Mouse (Mus musculus): ENCODE measurements around the gene Snca.

Snca gene

DNA sequence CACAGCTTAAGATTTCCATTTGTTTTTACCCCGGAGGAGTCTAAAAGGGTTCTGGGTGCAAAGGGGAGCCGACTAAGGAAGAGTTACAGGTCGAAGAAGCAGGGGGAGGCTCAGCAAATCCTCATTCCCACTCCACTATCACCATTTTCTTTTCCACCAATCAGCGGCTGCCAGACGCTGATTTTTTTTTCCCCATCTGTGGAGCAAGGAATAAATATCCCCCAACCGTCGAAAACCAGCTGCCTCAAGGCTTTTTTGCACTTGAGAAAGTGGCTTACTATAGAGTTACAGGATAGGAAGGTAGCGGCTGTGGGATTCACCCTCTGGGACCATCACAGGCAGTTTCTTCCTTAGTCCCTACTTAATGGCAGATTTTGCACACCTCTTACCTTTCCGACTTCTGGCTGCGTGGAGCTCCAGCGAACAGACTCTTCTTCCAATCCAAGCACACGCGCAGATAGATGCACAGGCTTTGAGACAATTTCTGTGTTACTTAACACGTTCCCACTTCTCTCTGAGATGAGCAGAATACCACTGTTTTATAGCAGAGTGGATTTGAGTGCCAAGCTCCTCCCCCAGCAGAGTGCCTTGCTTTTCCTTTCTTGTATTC, at the start of gene Snca:
Gene Snca, minus strand, starts transcription at position 574 of the 610 bp plus-strand sequence.
- no peak for DNase-seq

DNA sequence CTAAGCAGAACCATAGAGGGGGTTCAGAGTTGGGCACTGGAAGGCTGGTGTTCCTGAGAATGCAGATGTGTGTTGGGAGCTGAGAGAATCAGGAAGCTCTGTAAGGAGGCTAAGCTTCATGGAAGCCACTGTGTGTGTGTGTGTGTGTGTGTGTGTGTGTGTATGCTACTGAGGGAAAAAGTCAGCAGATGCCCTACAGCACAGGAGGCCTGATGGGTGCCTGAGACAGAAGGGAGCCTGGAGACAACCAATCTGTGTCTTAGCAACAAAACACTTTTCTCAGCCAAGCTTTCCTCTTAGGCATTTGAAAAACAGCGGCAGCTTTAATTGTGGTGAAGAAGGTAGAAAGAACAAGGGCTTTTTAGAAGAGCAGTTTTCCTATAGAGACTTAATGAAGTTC, 40.5 kb upstream of the Snca start:
- DNase-seq, result no peak

DNA sequence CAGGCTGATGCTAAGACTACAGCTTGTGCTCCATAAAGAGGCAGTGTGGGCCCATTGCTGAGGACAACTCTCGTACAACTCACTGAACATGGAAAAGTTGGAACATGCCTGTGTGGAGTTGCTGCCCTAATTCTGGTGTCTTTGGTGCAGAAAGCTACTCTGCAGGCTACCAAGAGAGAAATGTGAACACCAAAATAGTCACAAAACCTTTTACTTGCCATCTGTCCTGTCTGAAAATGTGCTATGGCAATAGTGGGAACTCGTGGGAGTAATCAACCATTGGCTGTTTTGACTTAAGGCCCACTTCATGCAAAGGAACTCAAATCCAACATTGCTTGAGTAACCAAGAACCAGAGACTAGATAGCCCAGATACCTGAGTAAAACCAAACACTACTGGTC, 26.9 kb upstream of the Snca start:
- DNase-seq, result no peak

DNA sequence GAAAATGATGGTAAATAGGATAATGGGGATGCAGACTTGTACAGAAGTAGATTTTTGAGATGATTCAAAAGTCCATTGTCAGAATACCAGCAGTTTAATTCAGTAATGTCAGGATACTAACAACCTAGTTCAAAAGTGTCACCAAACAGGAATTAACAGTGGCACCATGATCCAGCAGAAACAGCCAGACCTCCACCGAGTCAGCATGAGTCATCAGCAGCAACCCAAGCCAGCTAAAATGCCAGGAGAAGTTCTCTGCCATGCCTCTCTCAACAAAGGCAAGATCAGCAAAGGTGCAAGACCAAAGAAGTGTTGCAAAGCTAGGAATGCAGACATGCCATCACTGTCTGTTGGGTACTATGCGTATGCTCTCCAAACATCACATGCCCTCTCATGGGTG, 22.0 kb upstream of the Snca start:
- no peak for DNase-seq

DNA sequence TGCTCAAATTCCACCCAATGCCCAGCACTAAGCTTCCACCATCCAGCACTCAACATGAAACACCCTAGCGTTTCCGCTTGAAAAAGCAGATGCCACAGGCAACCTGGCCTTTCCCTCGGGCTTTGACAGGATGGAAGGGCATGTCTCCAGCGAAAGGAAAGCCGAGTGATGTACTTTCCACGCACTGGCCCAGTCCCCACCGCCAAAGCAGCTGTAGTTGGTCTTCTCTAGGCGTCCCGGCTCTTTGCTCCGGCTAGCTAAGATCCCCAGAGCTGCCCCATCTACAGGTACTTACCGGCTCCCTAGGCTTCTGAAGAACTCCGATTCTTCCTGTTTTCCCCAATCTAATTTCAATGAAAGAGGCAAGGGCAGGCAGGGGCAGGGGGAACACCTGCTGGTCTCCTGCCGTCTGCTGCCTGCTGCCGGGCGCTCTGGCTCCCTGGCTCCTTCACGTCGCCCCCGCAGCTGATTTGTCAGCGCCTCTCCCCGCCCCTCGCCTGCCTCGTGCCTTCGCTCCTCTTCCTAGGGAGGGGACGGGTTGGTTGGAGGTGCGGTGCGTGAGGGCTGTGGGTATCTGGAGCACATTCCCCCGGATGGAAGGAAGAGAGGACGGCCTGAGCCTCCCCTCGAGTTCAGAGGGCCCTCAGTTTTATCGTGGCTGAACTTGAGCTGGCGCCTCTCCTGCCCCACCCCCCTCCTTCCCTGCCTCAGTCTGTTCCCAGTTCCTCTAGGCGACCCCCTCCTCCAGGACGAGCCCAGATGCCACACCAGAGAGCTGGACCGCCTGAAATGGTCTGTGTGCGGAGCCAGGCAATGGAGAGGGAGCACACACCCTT, 1.0 kb downstream of the Snca start:
- DNase-seq, result peak; percentile 15

DNA sequence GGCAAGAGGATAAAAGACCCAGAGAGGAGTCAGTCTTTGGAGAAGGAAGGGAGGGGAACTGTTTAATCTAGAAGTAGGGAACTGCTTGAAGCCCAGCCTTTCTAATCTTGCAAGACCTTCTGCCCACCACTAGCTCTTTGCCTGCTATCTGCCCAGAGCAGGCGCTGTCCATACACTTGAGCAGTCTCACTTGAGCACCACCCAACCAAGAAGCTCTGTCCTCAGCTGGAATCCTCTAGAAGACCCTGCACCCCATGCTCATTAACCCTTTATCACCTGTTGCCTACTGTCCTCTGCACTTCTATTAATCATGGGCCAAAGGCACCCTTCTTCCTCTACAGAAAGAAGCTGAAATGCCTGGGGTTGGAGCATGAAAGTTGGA, 1.6 kb downstream of the Snca start:
- no peak for DNase-seq

DNA sequence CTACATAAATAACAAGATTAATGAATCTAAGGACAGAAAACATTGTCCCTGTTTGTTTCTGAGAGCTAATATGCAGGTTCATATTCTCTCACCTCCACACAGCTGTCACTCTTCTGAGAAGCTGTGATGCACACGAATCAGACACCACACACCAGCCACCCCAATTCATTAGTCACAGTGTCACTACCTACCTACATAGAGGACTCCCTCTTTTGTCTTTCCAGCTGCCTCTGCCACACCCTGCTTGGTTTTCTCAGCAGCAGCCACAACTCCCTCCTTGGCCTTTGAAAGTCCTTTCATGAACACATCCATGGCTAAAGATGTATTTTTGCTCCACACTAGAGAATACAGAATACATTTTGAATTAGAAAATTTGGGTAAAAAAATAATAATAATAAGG, 2.4 kb downstream of the Snca start:
- no peak for DNase-seq

DNA sequence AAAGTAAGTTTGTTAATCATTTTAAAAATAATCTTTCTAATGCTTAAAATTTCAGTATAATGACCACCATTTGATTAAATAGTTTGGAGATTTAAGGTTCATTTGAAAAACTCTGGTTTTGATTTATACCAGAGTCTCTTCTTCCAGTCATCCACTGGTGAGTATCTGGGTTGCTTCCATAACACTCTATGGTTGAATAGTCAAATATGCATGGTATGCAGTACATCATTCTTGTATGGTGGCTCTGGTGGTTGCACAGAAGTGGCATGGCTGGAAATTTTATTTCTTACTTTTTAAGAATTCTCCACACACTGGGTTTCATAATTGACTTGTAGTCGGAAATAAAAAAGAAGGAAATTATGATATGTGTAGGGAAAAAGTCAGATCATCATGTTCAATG, 10.4 kb downstream of the Snca start:
- DNase-seq, result no peak

DNA sequence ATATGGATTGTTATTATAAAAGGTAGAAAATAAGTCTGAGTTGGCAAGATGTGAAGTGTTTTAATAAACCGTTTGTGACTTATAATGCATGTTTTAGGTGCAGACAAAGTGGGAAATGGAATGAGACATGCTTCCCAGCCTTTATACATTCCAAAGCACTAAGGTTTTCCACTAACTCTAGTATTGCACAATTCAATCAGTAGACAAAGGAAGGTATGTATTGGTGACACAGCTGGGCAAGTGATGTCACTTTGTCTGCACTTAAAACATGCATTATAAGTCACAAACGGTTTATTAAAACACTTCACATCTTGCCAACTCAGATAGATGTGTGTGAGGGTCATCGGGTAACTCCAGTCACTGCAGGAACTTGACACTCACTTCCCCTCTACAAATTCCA, 16.1 kb downstream of the Snca start:
- no peak for DNase-seq

DNA sequence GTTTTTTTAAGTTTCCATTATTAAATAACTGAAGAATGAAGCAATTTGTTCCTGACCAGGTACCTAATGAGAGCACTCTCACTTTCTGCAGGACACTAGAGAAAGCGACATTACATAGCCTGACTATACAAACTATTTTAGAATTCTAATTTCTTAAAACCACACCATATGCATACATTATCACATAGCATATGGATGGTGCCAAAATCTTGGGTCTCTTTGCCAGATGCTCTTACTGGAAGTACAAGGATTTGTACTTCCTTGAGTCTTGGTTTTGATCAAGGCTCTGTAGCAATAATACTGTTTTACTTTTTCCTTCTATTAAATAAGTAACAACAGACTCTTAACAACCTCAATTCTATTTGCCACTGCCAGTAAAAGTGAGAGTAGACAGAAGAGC, 31.4 kb downstream of the Snca start:
- no peak for DNase-seq

DNA sequence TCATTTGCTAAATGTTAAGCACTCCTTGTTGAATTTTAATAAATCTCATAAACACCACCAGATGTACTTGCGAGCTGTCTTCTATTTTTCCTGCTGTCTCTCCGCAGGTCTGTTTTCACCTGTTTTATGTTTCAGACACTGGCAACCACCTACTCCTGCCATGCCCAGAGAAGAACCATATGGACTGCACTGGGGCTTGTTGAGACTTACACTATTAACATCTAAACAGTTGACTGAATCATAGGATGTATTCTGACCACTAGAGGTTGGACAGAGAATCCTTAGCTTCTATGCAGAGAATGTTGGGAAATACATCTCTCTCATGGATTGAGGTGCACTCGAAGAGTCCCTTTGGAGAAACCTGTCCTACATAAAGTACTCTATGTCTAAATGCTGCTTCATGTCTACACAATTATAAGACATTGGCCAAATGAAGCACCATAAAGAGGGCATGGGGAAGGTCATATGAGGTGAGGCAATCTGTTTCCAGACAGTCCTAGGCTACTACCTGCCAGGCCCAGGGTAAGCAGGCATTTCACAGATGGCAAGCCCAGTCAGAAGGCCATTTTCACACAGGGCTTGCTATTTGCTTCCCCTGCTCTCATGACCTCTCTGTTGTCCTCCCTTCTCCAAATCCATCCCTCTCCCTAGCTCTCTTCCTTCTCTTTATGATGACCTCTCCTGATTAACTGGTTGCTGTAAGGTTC, 35.8 kb downstream of the Snca start:
- DNase-seq, result no peak

DNA sequence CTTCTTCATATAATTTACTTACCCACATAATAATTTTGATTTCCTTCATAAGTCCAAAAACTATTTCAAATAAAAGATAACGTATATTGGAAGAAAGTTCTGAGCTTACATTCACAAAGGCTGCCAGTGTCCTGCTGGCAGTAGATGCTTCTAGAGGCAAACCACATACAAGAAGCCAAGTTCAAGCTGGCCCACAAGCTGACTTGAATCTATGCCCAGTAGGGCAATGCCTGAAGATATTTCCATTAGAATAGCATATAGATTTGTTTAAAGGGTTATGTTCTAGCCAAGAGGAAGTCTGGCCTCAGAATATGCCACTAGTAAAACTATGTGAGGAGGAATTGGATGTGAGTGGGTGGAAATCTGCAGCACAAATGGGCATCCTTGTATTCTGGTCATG, 42.7 kb downstream of the Snca start:
- DNase-seq, result no peak

DNA sequence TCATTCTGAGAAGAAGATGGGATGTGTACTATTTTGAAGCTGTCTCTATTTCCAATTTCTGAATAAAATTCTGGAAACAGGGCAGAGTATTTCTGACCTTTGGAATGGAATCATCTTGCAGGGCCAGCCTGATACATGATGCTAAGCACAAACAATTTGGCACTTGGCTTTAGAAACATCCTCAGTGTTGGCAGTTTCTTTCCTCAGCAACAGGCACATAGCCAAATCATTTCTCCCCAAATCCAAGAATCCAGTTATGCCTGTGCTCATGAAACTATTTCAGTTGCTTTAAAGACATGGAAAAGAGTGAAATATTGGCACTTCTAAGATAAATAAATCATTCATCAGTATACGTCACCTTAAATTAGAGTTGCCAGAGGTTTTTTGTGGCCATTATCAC, 57.8 kb downstream of the Snca start:
- DNase-seq, result no peak

DNA sequence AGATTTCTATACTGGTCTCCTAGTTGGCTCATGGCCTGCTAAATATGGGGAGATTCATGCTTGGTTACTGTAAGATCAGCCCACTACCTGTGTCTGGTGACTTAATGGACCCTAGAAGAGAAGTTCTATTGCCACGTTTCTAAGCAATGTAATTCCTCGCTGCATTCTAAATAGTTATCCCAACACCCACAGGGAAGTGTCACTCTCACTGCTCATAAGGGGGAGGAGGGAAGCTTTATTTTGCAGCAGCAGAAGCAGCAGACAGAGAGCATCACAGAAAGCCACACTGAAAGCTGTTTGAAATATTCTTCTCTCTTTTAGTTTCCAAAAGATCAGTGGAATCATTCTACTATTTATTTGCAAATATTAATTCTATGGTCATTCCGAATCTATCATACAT, 64.0 kb downstream of the Snca start:
- no peak for DNase-seq

DNA sequence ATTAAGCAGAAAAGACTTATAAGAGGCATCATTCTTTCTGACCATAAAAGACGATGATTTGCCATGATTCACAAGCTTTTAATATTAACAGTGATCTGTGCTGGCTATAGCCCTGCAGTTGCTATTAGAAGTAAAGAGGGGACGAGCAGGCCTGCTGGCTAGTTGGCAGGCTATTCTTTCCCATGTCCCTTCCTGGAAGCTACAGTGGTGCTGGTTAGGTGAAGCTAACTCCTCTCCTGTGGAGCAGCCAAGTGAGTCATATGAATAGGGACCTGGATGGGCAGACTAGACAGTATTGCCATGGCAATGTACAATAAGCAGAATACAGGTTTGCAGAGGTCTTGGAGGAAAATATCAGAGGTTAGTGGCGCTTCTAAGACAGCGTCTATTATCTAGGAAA, 66.8 kb downstream of the Snca start:
- no peak for DNase-seq

DNA sequence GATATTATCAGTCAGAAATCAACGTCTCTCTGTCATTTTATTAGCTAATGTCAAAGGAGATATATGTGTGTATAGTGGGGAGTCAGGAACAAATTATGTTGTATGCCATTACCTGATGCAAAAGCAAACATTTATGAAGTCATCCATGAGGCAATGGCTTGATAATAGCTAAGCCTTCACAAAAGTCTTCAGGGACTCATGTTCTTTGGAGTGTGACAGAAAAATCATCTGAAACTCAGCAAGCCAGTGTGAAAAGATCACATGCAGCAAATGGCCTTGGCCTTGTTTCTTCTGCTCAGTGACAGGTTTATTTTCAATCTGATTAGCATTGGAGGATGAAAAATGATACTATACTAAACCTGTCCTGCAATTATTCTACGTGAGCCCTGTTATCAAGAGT, 67.9 kb downstream of the Snca start:
- DNase-seq, result no peak

DNA sequence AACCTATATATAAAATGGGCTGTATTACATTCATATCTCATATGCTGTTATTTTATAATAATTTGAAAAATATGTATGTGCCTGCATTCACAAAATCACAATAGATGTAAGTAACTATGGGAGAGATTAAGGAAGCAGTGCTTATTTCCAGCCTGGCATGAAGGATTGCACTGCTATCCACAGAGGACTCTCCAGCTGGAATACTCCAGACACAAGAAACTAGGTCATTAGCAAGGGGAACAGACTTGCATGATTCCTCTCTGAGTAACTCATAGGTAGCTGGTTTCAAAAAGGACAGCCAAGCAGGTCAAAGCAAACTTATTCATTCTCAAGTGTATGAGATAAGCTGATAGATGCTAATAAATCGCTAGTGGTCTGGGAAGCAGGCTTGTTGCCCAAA, 74.7 kb downstream of the Snca start:
- no peak for DNase-seq

DNA sequence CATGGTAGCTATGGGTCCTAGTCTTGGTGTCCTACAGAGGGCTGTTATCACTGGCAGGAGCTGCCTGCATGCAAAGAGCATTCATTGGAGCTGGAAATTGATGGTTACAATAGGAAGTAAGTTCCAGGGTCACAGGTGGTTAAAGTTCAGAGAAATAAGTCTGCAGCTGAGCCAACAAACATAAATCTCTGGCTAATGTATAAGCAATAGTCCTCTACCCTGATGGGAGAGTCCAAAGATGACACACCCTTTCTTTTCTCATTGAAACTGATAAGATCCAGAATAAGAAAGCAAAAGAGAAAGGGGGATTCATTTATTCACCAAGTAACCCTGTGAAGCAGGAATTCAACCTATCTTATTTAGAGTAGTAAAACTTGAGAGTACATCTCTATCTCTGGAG, 83.7 kb downstream of the Snca start:
- no peak for DNase-seq

DNA sequence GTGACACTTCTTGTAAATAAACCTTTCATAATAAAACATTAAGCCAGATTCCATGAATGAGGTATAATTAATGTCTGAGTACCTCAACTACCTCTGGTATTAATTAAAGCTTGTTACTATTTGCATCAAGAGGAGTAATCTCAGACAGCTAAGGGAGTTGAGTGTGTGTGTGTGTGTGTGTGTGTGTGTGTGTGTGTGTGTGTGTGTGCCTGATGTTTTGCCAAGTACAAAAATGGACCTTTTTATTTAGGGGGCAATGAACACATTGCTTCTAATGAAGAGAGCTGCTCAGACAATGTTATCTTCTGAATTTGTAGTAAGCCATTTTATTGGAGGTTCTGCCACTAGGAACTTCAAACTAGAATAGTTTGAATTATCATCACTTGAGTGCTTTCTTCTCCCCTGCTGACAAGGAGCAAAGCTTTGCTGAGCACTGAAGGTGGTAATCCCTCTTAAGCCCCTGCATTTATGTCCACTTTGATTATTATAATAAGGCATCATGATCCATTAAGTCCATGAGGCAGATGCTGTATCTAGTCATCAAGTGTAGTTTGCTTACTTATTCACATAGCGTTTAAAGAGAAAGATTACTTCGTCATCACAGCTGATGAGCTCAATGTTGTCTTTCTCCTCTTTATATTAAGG, 88.1 kb downstream of the Snca start:
- no peak for DNase-seq

DNA sequence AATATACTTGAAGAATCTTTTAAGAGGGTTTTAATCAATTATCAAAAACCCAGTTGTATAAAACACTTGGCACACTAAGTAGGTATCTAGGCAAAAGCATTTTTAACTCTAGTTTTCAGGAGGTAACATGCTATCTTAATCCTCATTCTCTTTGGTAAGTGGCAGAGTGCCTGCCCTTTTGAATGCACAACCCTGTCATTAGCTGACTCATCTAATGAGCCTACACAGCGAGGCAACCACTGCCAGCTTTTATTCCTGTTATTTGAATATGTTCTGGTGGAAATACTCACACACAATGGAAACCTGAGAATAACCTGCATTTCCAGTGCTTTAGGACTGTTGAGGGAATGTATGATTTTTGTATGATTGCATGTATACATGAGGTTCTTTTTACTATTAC, 89.9 kb downstream of the Snca start:
- DNase-seq, result no peak

DNA sequence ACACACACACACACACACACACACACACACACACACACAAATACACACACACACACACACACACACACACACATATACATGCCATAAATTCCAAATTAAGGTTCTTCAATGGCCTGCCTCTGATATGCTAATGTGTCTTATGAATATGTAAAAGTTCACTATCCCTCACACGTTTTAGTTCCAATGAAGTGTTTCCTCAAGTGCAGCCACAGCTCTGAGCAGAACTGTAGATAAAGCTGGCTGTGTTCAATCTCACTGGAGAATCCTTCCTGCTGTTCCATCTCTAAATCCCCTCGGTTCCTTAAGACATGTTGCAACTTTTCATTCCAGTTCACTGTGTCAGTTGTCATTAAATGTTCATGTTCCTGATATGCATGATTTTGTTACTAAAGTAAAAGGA, 98.5 kb downstream of the Snca start:
- no peak for DNase-seq

DNA sequence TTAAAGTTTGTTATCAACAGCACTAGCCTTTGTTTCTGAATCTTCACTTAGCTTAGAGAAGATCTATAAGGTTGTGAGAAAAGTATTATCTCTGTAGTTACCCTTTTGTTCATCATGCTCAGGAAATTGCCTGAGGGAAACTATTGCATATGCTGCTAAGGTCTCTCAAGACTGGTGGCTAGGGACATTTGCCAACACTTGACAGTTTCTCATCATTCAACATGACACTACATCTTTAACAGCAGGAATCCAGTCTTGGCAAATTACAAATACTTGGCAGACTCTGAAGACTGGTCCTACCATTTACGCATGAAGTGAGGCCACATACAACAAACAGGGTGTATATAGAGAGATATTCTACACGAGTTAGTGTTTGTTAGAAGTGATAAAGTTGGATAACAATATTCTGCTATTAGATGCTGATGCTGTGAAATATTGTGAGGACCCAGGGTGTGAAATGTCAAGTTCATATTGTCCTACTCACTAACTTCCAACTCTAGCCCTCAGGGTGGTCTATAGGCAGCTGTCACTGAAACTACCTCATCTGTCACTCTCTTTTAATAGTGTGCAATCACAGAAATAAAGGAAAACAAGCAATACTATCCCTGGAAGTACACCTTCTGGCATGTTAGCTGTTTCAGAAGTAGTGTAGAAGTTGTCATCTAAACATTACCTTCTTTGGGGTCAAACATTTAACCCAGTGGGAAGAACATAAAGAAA, 105.4 kb downstream of the Snca start:
- DNase-seq, result no peak

DNA sequence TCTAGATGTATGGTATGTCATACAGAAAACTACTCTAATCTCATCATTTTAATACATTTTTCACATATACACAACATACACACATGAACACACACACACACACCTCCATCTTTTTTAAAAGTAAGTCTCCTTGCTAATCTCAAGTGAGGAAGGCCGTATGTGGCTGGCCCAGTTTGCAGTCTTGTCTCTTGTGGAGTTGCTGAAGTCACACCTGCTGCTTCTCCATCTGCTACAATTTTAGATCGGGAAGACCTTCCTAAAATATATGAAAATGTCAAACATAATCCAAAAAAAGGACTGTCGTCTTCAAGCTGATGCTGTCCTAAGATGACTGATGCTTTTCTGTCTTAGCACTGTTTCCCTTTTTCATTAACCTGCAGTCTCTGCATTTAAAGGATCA, 112.1 kb downstream of the Snca start:
- DNase-seq, result no peak

Data from thymus, postnatal 4 days (tissue).